Mouse (Mus musculus) brain, embryonic 14.5 days (tissue): ENCODE results near the gene Unc45b.

ENCODE experiments used
- CTCF ChIP-seq: fragments of 200-500 bp; IDR thresholded peaks from 2 replicates; pipeline ENCODE4 v1.5.1; 2012; ENCODE audit warnings: inconsistent platforms, mild to moderate bottlenecking, moderate library complexity, borderline replicate concordance; ENCODE audit not compliant: insufficient read depth, insufficient read length; ENCODE audit errors: extremely low read depth
- POLR2A ChIP-seq: fragments of 200-500 bp; IDR thresholded peaks from 2 replicates; pipeline ENCODE4 v1.6.1; 2012; ENCODE audit warnings: mild to moderate bottlenecking, inconsistent platforms, borderline replicate concordance; ENCODE audit not compliant: poor library complexity, insufficient read depth, insufficient read length, severe bottlenecking; ENCODE audit errors: extremely low read depth

GRCm38 (mm10) chr11:82952612-82953542, 42.5 kb downstream of the Unc45b start:
- TF ChIP-seq POLR2A (no peak), CTCF (no peak)
